Mouse (Mus musculus): ENCODE results near the gene Slc38a4. TPM values are rescaled to one million over a fixed set of nuclear protein-coding genes. Genes with fewer than 3 reads are reported as not detected.

Gene Slc38a4
- polyA plus RNA-seq, 2 experiments, result 80.0 to 118 TPM

DNA sequence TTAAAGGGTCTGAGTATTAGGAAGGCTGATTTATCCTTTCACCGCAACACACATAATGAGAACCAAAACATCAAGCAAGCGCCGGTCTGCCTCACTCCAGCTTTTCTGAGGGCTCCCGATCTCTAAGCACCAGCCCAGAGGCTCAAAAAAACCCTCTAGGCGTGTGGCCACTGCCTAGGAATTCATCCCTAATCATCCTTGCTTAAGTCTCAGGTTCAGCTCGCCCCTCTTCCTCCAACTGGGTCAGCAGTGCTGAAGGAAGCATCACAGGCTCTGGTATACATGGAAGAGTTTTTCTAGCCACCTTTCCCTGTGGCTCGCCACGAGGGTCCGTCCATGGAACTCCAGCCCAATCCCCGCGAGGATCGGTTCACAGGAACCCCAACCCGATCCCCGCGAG, 1.6 kb downstream of the Slc38a4 start:
- Histone ChIP-seq H3K27ac (replicated peaks; ENCODE audit: low read depth, low read length) (0 out of 2 replicates have a peak overlapping the region, but pooled peaks have one; percentile 33), H3K4me3 (replicated peaks; ENCODE audit: low read length) (peak overlapping the region; percentile 52), H3K4me1 (ENCODE audit: control insufficient read depth, insufficient read depth, low read length) (peaks cover 14% of the 10 kb centered on the region), H3K36me3 (ENCODE audit: control insufficient read depth, insufficient read depth, low read length) (no peaks in the 10 kb centered on the region), H3K27me3 (ENCODE audit: control insufficient read depth, insufficient read depth, low read length) (no peaks in the 10 kb centered on the region), H3K9ac (ENCODE audit: low read depth, low read length, severe bottlenecking) (peak overlapping the region; percentile 62), H3K4me2 (replicated peaks; ENCODE audit: low read depth, low read length, severe bottlenecking) (peak overlapping the region; percentile 65), H3K9me3 (ENCODE audit: control insufficient read depth, low read length) (peaks cover 7% of the 10 kb centered on the region)
- no peak for TF ChIP-seq POLR2A (IDR thresholded peaks at IDR 0.05; ENCODE audit: borderline replicate concordance, extremely low read depth, insufficient read depth, insufficient read length)
- no peak for DNase-seq (ENCODE audit: low spot score)
- ATAC-seq (ENCODE audit: low FRiP score, low read depth), result no peak
- 55% methylated on average over 15 of the region's 15 CpGs for WGBS

DNA sequence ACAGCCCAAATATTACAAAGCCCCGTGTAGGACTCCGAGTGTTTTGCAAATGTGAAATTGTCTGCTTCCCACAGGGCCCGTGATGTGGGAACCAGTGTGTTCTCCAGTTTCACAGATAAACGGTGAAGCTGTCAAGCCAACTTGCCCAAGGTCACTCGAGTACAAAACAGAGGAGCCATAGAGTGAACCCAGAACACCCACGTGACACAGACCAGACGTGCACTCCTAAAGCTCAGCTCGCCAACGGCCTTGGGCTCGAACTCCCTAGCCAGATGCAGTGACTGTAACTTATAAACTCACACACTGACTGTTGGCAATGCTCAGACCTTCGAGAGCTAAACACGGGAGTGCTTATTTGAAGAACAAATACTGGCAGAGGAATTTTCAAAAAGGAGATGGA, 5.3 kb downstream of the Slc38a4 start:
- no peak for TF ChIP-seq POLR2A (IDR thresholded peaks at IDR 0.05; ENCODE audit: borderline replicate concordance, extremely low read depth, insufficient read depth, insufficient read length)
- Histone ChIP-seq H3K9ac (ENCODE audit: low read depth, low read length, severe bottlenecking) (no peak overlapping the region), H3K36me3 (ENCODE audit: control insufficient read depth, insufficient read depth, low read length) (no peaks in the 10 kb centered on the region), H3K4me2 (replicated peaks; ENCODE audit: low read depth, low read length, severe bottlenecking) (no peak overlapping the region), H3K4me1 (ENCODE audit: control insufficient read depth, insufficient read depth, low read length) (peaks cover 15% of the 10 kb centered on the region), H3K9me3 (ENCODE audit: control insufficient read depth, low read length) (peaks cover 7% of the 10 kb centered on the region), H3K27ac (replicated peaks; ENCODE audit: low read depth, low read length) (no peak overlapping the region), H3K4me3 (replicated peaks; ENCODE audit: low read length) (no peak overlapping the region), H3K27me3 (ENCODE audit: control insufficient read depth, insufficient read depth, low read length) (no peaks in the 10 kb centered on the region)
- 37% methylated on average over 12 of the region's 12 CpGs for WGBS
- DNase-seq (ENCODE audit: low spot score), result no peak
- ATAC-seq (ENCODE audit: low FRiP score, low read depth), result no peak

DNA sequence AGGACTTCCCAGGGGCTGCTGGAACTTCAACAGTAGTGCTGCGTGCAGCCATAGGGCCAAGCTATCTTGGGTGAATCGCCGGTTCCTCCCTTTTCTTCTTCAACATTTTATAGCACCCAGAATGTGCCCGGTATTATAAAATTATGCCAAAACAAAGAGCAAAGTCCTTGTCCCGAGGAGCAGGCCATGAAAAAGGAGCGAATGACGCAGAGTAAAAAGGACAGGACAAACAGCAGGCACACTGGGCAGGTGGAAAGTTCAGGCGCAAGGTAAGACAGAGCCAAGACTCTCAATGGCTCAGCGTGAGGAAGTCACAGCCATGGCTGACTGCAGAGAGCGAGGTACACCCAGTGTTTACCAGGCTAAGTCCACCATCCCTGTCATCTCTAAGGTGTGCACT, 5.7 kb downstream of the Slc38a4 start:
- Histone ChIP-seq H3K4me2 (replicated peaks; ENCODE audit: low read depth, low read length, severe bottlenecking) (no peak overlapping the region), H3K4me1 (ENCODE audit: control insufficient read depth, insufficient read depth, low read length) (peaks cover 15% of the 10 kb centered on the region), H3K36me3 (ENCODE audit: control insufficient read depth, insufficient read depth, low read length) (no peaks in the 10 kb centered on the region), H3K9ac (ENCODE audit: low read depth, low read length, severe bottlenecking) (no peak overlapping the region), H3K27ac (replicated peaks; ENCODE audit: low read depth, low read length) (no peak overlapping the region), H3K4me3 (replicated peaks; ENCODE audit: low read length) (no peak overlapping the region), H3K9me3 (ENCODE audit: control insufficient read depth, low read length) (peaks cover 5% of the 10 kb centered on the region), H3K27me3 (ENCODE audit: control insufficient read depth, insufficient read depth, low read length) (no peaks in the 10 kb centered on the region)
- no peak for DNase-seq (ENCODE audit: low spot score)
- WGBS, result 60% methylated on average over 10 of the region's 10 CpGs
- ATAC-seq (ENCODE audit: low FRiP score, low read depth), result no peak
- no peak for TF ChIP-seq POLR2A (IDR thresholded peaks at IDR 0.05; ENCODE audit: borderline replicate concordance, extremely low read depth, insufficient read depth, insufficient read length)

DNA sequence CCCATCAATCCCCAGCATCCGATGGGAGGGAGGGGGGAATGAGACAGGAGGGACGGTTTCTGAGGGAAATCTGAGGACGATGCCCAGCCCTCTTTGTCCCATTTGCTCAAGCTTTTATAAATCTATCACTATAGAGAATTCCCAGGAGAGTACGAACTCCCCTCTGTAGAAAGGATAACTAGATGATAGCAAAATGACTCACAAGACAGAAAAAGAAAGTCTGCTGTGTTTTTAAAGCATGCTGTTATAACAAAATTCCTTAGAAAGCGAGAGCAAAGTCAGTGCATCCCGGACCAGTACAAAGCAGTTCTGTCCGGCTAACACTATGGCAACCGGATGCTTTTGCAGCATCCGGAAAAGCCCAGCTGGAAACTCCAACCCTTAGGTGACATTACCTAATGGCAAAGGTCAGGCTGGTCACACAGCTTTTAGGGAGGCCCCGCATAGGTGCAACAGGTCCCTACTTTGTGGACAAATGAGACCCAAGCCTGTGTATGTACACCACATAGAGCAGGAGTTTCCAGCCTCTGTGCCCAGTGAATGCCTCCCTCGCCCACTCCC, 6.4 kb downstream of the Slc38a4 start:
- Histone ChIP-seq H3K27ac (replicated peaks; ENCODE audit: low read depth, low read length) (no peak overlapping the region), H3K36me3 (ENCODE audit: control insufficient read depth, insufficient read depth, low read length) (no peaks in the 10 kb centered on the region), H3K9me3 (ENCODE audit: control insufficient read depth, low read length) (no peaks in the 10 kb centered on the region), H3K9ac (ENCODE audit: low read depth, low read length, severe bottlenecking) (no peak overlapping the region), H3K4me3 (replicated peaks; ENCODE audit: low read length) (no peak overlapping the region), H3K4me2 (replicated peaks; ENCODE audit: low read depth, low read length, severe bottlenecking) (no peak overlapping the region), H3K27me3 (ENCODE audit: control insufficient read depth, insufficient read depth, low read length) (no peaks in the 10 kb centered on the region), H3K4me1 (ENCODE audit: control insufficient read depth, insufficient read depth, low read length) (peaks cover 15% of the 10 kb centered on the region)
- TF ChIP-seq POLR2A (IDR thresholded peaks at IDR 0.05; ENCODE audit: borderline replicate concordance, extremely low read depth, insufficient read depth, insufficient read length), result no peak
- ATAC-seq (ENCODE audit: low FRiP score, low read depth), result no peak
- 53% methylated on average over 11 of the region's 11 CpGs for whole genome bisulfite sequencing
- DNase-seq (ENCODE audit: low spot score), result no peak

DNA sequence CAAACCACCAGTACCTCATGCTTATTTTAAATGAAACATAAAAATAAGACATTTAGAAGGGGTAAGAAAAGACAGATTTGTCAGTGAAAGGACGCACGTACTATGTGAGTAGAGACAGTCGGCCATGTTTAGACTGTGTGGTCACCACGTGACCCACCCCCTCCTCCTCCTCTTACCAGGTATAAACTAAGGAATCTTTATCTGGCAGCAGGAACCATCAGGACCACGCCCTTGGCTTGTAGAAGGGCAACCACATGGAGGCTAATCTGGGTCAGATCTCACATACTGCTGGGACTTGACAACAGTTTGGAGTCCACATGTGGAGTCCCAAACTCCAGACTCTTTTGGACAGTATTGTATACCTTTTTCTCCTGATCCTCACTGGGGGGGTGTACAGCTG, 7.5 kb downstream of the Slc38a4 start:
- Histone ChIP-seq H3K4me3 (replicated peaks; ENCODE audit: low read length) (no peak overlapping the region), H3K4me1 (ENCODE audit: control insufficient read depth, insufficient read depth, low read length) (peaks cover 15% of the 10 kb centered on the region), H3K36me3 (ENCODE audit: control insufficient read depth, insufficient read depth, low read length) (no peaks in the 10 kb centered on the region), H3K27me3 (ENCODE audit: control insufficient read depth, insufficient read depth, low read length) (no peaks in the 10 kb centered on the region), H3K27ac (replicated peaks; ENCODE audit: low read depth, low read length) (no peak overlapping the region), H3K9ac (ENCODE audit: low read depth, low read length, severe bottlenecking) (no peak overlapping the region), H3K4me2 (replicated peaks; ENCODE audit: low read depth, low read length, severe bottlenecking) (no peak overlapping the region), H3K9me3 (ENCODE audit: control insufficient read depth, low read length) (no peaks in the 10 kb centered on the region)
- ATAC-seq (ENCODE audit: low FRiP score, low read depth), result no peak
- 85% methylated on average over 5 of the region's 5 CpGs for WGBS
- no peak for DNase-seq (ENCODE audit: low spot score)
- TF ChIP-seq POLR2A (IDR thresholded peaks at IDR 0.05; ENCODE audit: borderline replicate concordance, extremely low read depth, insufficient read depth, insufficient read length), result no peak

DNA sequence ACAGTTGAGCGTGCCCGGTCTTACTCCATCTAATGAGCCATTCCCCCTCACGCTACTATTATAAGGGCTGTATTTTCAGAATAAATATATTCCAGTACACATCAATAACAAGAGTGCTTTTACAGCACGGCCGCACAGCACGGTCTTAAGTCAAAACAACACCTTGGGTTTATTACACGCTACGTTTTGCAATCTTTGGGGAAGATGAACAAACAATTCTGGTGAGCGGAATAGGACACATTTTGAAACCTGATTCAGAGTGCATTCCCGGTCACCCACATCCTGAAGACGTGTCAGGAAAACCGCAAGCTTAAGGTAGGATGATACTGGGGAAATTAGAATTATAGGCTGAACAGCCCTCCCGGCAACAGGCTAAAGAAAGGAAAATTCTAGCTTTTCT, 11.8 kb downstream of the Slc38a4 start:
- Histone ChIP-seq H3K27me3 (ENCODE audit: control insufficient read depth, insufficient read depth, low read length) (no peaks in the 10 kb centered on the region), H3K4me1 (ENCODE audit: control insufficient read depth, insufficient read depth, low read length) (peaks cover 13% of the 10 kb centered on the region), H3K4me2 (replicated peaks; ENCODE audit: low read depth, low read length, severe bottlenecking) (no peak overlapping the region), H3K9ac (ENCODE audit: low read depth, low read length, severe bottlenecking) (no peak overlapping the region), H3K27ac (replicated peaks; ENCODE audit: low read depth, low read length) (no peak overlapping the region), H3K9me3 (ENCODE audit: control insufficient read depth, low read length) (no peaks in the 10 kb centered on the region), H3K4me3 (replicated peaks; ENCODE audit: low read length) (no peak overlapping the region), H3K36me3 (ENCODE audit: control insufficient read depth, insufficient read depth, low read length) (no peaks in the 10 kb centered on the region)
- no peak for TF ChIP-seq POLR2A (IDR thresholded peaks at IDR 0.05; ENCODE audit: borderline replicate concordance, extremely low read depth, insufficient read depth, insufficient read length)
- DNase-seq (ENCODE audit: low spot score) (no peak), ATAC-seq (ENCODE audit: low FRiP score, low read depth) (no peak)
- 78% methylated on average over 13 of the region's 13 CpGs for WGBS
